Mouse (Mus musculus) midbrain, embryonic 16.5 days (tissue): ENCODE measurements at regions not wholly inside any gene's neighbourhood (a gene's known extent, or its start where the extent isn't known, plus 50 kb on each side); places are given as distances from the start of the nearest gene placed in this dataset.

ENCODE experiments used
- ATAC-seq: fragments of 200-750 bp; cut with Nextera tagmentation; 2 replicates; pipeline ENCODE4 v1.8.0; 2017; ENCODE audit warnings: moderate TSS enrichment
- H3K27ac ChIP-seq: fragments of 300-500 bp; sonication (generic); 2 replicates; pipeline ENCODE4 v1.5.1; 2014; ENCODE audit warnings: mild to moderate bottlenecking, low read length, mixed read lengths
- H3K27me3 ChIP-seq: fragments of 300-500 bp; sonication (generic); 2 replicates; pipeline ENCODE4 v1.6.1; 2014; ENCODE audit warnings: low read depth, low read length, mixed read lengths; ENCODE audit not compliant: control insufficient read depth, insufficient read depth
- H3K36me3 ChIP-seq: fragments of 300-500 bp; sonication (generic); 2 replicates; pipeline ENCODE4 v1.6.1; 2014; ENCODE audit warnings: mild to moderate bottlenecking, low read length, moderate library complexity, mixed read lengths; ENCODE audit not compliant: control insufficient read depth, insufficient read depth
- H3K4me1 ChIP-seq: fragments of 300-500 bp; sonication (generic); 2 replicates; pipeline ENCODE4 v1.6.1; 2014; ENCODE audit warnings: mild to moderate bottlenecking, low read length, mixed read lengths; ENCODE audit not compliant: control insufficient read depth, insufficient read depth
- H3K4me2 ChIP-seq: fragments of 300-500 bp; sonication (generic); 2 replicates; pipeline ENCODE4 v1.6.1; 2014; ENCODE audit warnings: mild to moderate bottlenecking, low read length, mixed read lengths
- H3K4me3 ChIP-seq: fragments of 300-500 bp; sonication (generic); 2 replicates; pipeline ENCODE4 v1.5.1; 2014; ENCODE audit warnings: low read depth, mild to moderate bottlenecking, low read length, moderate library complexity, mixed read lengths
- H3K9ac ChIP-seq: fragments of 300-500 bp; sonication (generic); 2 replicates; pipeline ENCODE4 v1.6.1; 2014; ENCODE audit warnings: low read depth, low read length, mixed read lengths
- H3K9me3 ChIP-seq: fragments of 300-500 bp; sonication (generic); replicated peaks from 2 replicates; pipeline ENCODE4 v1.6.1; 2014; ENCODE audit warnings: mild to moderate bottlenecking, low read length, mixed read lengths; ENCODE audit not compliant: control insufficient read depth, poor library complexity, severe bottlenecking
- WGBS: fragments of 180-500 bp; shearing (Covaris S2); extraction: QIAGEN DNeasy Blood & Tissue Kit; methylation state at CpG from one replicate; pipeline ENCODE4 v1.1.7; 2014; 5-methylcytosine and 5-hydroxymethylcytosine counted together

- H3K9me3 ChIP-seq: no peaks in the 10 kb centered on the region
- H3K9ac ChIP-seq: no peak overlapping the region
- ATAC-seq: no peak
- H3K36me3 ChIP-seq: no peaks in the 10 kb centered on the region
- no peak overlapping the region for H3K27ac ChIP-seq
- no peaks in the 10 kb centered on the region for H3K4me1 ChIP-seq
- H3K4me2 ChIP-seq: no peak overlapping the region
- 66% methylated on average over 4 of the region's 4 CpGs for WGBS
- no peak overlapping the region for H3K4me3 ChIP-seq
- no peaks in the 10 kb centered on the region for H3K27me3 ChIP-seq
Measured at GRCm38 (mm10) chr11:111706882-111707281, 640.9 kb downstream of the Kcnj2 start.

- 94% methylated on average over 5 of the region's 5 CpGs for WGBS
- no peak overlapping the region for H3K27ac ChIP-seq
- ATAC-seq: no peak
- H3K9me3 ChIP-seq: no peaks in the 10 kb centered on the region
- H3K4me2 ChIP-seq: no peak overlapping the region
- H3K4me3 ChIP-seq: no peak overlapping the region
- no peak overlapping the region for H3K9ac ChIP-seq
- no peaks in the 10 kb centered on the region for H3K27me3 ChIP-seq
- no peaks in the 10 kb centered on the region for H3K36me3 ChIP-seq
- H3K4me1 ChIP-seq: no peaks in the 10 kb centered on the region
Measured at GRCm38 (mm10) chr11:111715401-111715800, 649.4 kb downstream of the Kcnj2 start.

- ATAC-seq: no peak
- WGBS: 74% methylated on average over 4 of the region's 4 CpGs
- no peak overlapping the region for H3K4me3 ChIP-seq
Measured at GRCm38 (mm10) chr11:111722276-111722675, 656.3 kb downstream of the Kcnj2 start.

GRCm38 (mm10) chr11:111728148-111728547 lies 662.2 kb downstream of the Kcnj2 start:
- Histone ChIP-seq H3K4me3 (no peak overlapping the region), H3K27ac (no peak overlapping the region), H3K9ac (no peak overlapping the region), H3K27me3 (no peaks in the 10 kb centered on the region), H3K4me1 (no peaks in the 10 kb centered on the region), H3K9me3 (no peaks in the 10 kb centered on the region), H3K4me2 (no peak overlapping the region), H3K36me3 (no peaks in the 10 kb centered on the region)
- 39% methylated on average over 4 of the region's 4 CpGs for WGBS
- ATAC-seq: no peak

More at GRCm38 (mm10) chr11:111722276-111722675, 656.3 kb downstream of the Kcnj2 start:
- Histone ChIP-seq H3K27me3 (no peaks in the 10 kb centered on the region), H3K27ac (no peak overlapping the region), H3K36me3 (no peaks in the 10 kb centered on the region), H3K4me1 (no peaks in the 10 kb centered on the region), H3K9ac (no peak overlapping the region), H3K4me2 (no peak overlapping the region), H3K9me3 (no peaks in the 10 kb centered on the region)

- H3K4me3 ChIP-seq: no peak overlapping the region
- H3K9me3 ChIP-seq: no peaks in the 10 kb centered on the region
- ATAC-seq: no peak
- H3K27me3 ChIP-seq: no peaks in the 10 kb centered on the region
- no peak overlapping the region for H3K27ac ChIP-seq
- 84% methylated on average over 8 of the region's 8 CpGs for WGBS
- H3K36me3 ChIP-seq: no peaks in the 10 kb centered on the region
- H3K4me1 ChIP-seq: no peaks in the 10 kb centered on the region
- no peak overlapping the region for H3K9ac ChIP-seq
- no peak overlapping the region for H3K4me2 ChIP-seq
Measured at GRCm38 (mm10) chr11:111732096-111732495, 666.1 kb downstream of the Kcnj2 start.

- no peaks in the 10 kb centered on the region for H3K4me1 ChIP-seq
- no peaks in the 10 kb centered on the region for H3K36me3 ChIP-seq
- no peak overlapping the region for H3K27ac ChIP-seq
- H3K9me3 ChIP-seq: no peaks in the 10 kb centered on the region
- no peak overlapping the region for H3K4me3 ChIP-seq
- no peak for ATAC-seq
- H3K4me2 ChIP-seq: no peak overlapping the region
- 94% methylated on average over 1 of the region's 1 CpGs for WGBS
- H3K9ac ChIP-seq: no peak overlapping the region
- H3K27me3 ChIP-seq: no peaks in the 10 kb centered on the region
Measured at GRCm38 (mm10) chr11:111735446-111735845, 669.5 kb downstream of the Kcnj2 start.

- H3K27me3 ChIP-seq: no peaks in the 10 kb centered on the region
- H3K4me1 ChIP-seq: no peaks in the 10 kb centered on the region
- H3K36me3 ChIP-seq: no peaks in the 10 kb centered on the region
- no peak overlapping the region for H3K27ac ChIP-seq
- no peak overlapping the region for H3K4me3 ChIP-seq
- no peak overlapping the region for H3K9ac ChIP-seq
- no peak for ATAC-seq
- WGBS: 94% methylated on average over 5 of the region's 5 CpGs
- no peaks in the 10 kb centered on the region for H3K9me3 ChIP-seq
- H3K4me2 ChIP-seq: no peak overlapping the region
Measured at GRCm38 (mm10) chr11:111735961-111736360, 670.0 kb downstream of the Kcnj2 start.

GRCm38 (mm10) chr11:111743356-111743755 lies 677.4 kb downstream of the Kcnj2 start:
- H3K9me3 ChIP-seq: no peaks in the 10 kb centered on the region
- H3K9ac ChIP-seq: no peak overlapping the region
- H3K27me3 ChIP-seq: no peaks in the 10 kb centered on the region
- no peak overlapping the region for H3K4me2 ChIP-seq
- 39% methylated on average over 6 of the region's 6 CpGs for WGBS
- no peak for ATAC-seq
- no peak overlapping the region for H3K27ac ChIP-seq
- no peaks in the 10 kb centered on the region for H3K36me3 ChIP-seq
- H3K4me3 ChIP-seq: no peak overlapping the region
- H3K4me1 ChIP-seq: no peaks in the 10 kb centered on the region

- H3K27ac ChIP-seq: no peak overlapping the region
- no peaks in the 10 kb centered on the region for H3K36me3 ChIP-seq
- H3K4me1 ChIP-seq: no peaks in the 10 kb centered on the region
- no peak overlapping the region for H3K4me3 ChIP-seq
- no peak overlapping the region for H3K9ac ChIP-seq
- WGBS: 79% methylated on average over 7 of the region's 7 CpGs
- no peak for ATAC-seq
- H3K9me3 ChIP-seq: no peaks in the 10 kb centered on the region
- no peaks in the 10 kb centered on the region for H3K27me3 ChIP-seq
- no peak overlapping the region for H3K4me2 ChIP-seq
Measured at GRCm38 (mm10) chr11:111747262-111747946, 681.4 kb downstream of the Kcnj2 start.
